In genomic region chr4:144895211-144895590, GRCm38 (mm10) we compare ENCODE assay signal across 7 mouse cellular contexts. TPM values are rescaled to one million over a fixed set of nuclear protein-coding genes. Genes with fewer than 3 reads are reported as not detected.
DNase-seq lines count a peak whose midpoint lies in the region; ATAC-seq lines count a peak whose summit lies in the region.

No protein-coding gene starts in this region.

- 0 out of 2 replicates have a peak overlapping the region, but pooled peaks have one; percentile 71 for H3K9ac ChIP-seq in hindbrain, embryonic 13.5 days
- H3K9ac ChIP-seq in liver, embryonic 15.5 days, result no peak overlapping the region

- H3K4me3 ChIP-seq in hindbrain, embryonic 13.5 days, result peak overlapping the region; percentile 49
- H3K4me3 ChIP-seq in liver, embryonic 15.5 days (replicated peaks), result peak overlapping the region; percentile 62

- H3K36me3 ChIP-seq in hindbrain, embryonic 13.5 days, result no peaks in the 10 kb centered on the region
- H3K36me3 ChIP-seq in liver, embryonic 15.5 days (replicated peaks), result 0 out of 2 replicates have a peak, but pooled peaks cover 4% of the 10 kb centered on the region

- ATAC-seq in hindbrain, embryonic 13.5 days (ENCODE audit: low FRiP score), result no peak
- ATAC-seq in liver, embryonic 15.5 days (ENCODE audit: insufficient read depth), result no peak
- no peak for ATAC-seq in frontal cortex, adult (ENCODE audit: low TSS enrichment)

- peak overlapping the region; percentile 20; the same call in 1 of the 2 replicates for H3K27ac ChIP-seq in hindbrain, embryonic 13.5 days
- peak overlapping the region; percentile 73 for H3K27ac ChIP-seq in liver, embryonic 15.5 days (replicated peaks)

- H3K4me2 ChIP-seq in hindbrain, embryonic 13.5 days, result peak overlapping the region; percentile 87
- peak overlapping the region; percentile 79 for H3K4me2 ChIP-seq in liver, embryonic 15.5 days

- H3K4me1 ChIP-seq in hindbrain, embryonic 13.5 days (replicated peaks), result peaks cover 40% of the 10 kb centered on the region
- peaks cover 47% of the 10 kb centered on the region for H3K4me1 ChIP-seq in liver, embryonic 15.5 days (replicated peaks)

- WGBS in hindbrain, embryonic 13.5 days, result 49% methylated on average over 2 of the region's 2 CpGs
- 36% methylated on average over 2 of the region's 2 CpGs for WGBS in liver, embryonic 15.5 days (ENCODE audit: insufficient replicate concordance)

- DNase-seq in urinary bladder, postnatal 25 days (ENCODE audit: low spot score), result peak; percentile 21
- DNase-seq in urinary bladder, postnatal 4 days (ENCODE audit: low spot score in 2 of 2), result no peak
- DNase-seq in yolk sac, embryonic 10.5 days (ENCODE audit: low spot score), result peak; percentile 71
- no peak for DNase-seq in ovary, adult 18-20 months (ENCODE audit: low spot score)

- H3K9me3 ChIP-seq in hindbrain, embryonic 13.5 days, result no peaks in the 10 kb centered on the region
- H3K9me3 ChIP-seq in liver, embryonic 15.5 days (replicated peaks), result no peaks in the 10 kb centered on the region

- peaks cover 46% of the 10 kb centered on the region for H3K27me3 ChIP-seq in hindbrain, embryonic 13.5 days
- H3K27me3 ChIP-seq in liver, embryonic 15.5 days, result peaks cover 59% of the 10 kb centered on the region

RNA-seq across cellular contexts. Expression of gene Dhrs3, which starts 2.6 kb away (rescaled TPM):
- polyA plus RNA-seq in hindbrain, embryonic 13.5 days (2015; fragmentation: Nextera tagmentation; extraction: Ambion mirVana), result 34.9 and 41.9 TPM in 2 replicates
- 27.6 and 33.3 TPM in 2 replicates for polyA plus RNA-seq in liver, embryonic 15.5 days (2015; fragmentation: Nextera tagmentation; extraction: Ambion mirVana)

Comparison
In these comparisons a context has a peak if more than half of its experiments do, and no peak if none do; other contexts are left out.
1. DNase-seq: peak in urinary bladder, postnatal 25 days (single experiment) and yolk sac, embryonic 10.5 days (single experiment); none in urinary bladder, postnatal 4 days (0 of 2) and ovary, adult 18-20 months (single experiment).